Mouse (Mus musculus) bone marrow macrophage, adult 2 months (primary cell): Measurements from ENCODE around the gene Slc29a2. TPM values are rescaled to one million over a fixed set of nuclear protein-coding genes. Genes with fewer than 3 reads are reported as not detected.
A peak's percentile ranks its signal among the peaks of the same experiment; 100 is the strongest.
"Not testable (repeated sequence)": the region's sequence is repeated elsewhere in the genome, so short reads cannot be mapped to it uniquely, and the experiment has no call there.

Experiments
- H3K27ac ChIP-seq: 2 replicates; pipeline ENCODE4 v1.5.1; 2012; ENCODE audit warnings: low read depth, low read length; ENCODE audit not compliant: insufficient read depth
- H3K4me1 ChIP-seq: 2 replicates; pipeline ENCODE4 v1.6.1; 2012; ENCODE audit warnings: low read length; ENCODE audit not compliant: control insufficient read depth, insufficient read depth
- H3K4me3 ChIP-seq: 2 replicates; pipeline ENCODE4 v1.5.1; 2012; ENCODE audit warnings: mild to moderate bottlenecking, low read length, moderate library complexity; ENCODE audit not compliant: insufficient read depth
- CTCF ChIP-seq: IDR thresholded peaks from 2 replicates; pipeline ENCODE4 v1.5.1; 2012; ENCODE audit warnings: low read depth, mild to moderate bottlenecking, low read length, moderate library complexity
- POLR2A ChIP-seq: IDR thresholded peaks from 2 replicates; pipeline ENCODE4 v1.6.1; 2012; ENCODE audit warnings: mild to moderate bottlenecking, low read depth, low read length, borderline replicate concordance
- polyA plus RNA-seq: library from polyadenylated mRNA; stranded (reverse); fragments of >200 nt; gene quantifications from 2 replicates; pipeline ENCODE4 v1.2.4, GENCODE M21; 2012; ENCODE audit not compliant: missing spikeins, insufficient read depth, insufficient read length

Slc29a2 gene
- polyA plus RNA-seq, 1 experiment, result 1.2 TPM

DNA sequence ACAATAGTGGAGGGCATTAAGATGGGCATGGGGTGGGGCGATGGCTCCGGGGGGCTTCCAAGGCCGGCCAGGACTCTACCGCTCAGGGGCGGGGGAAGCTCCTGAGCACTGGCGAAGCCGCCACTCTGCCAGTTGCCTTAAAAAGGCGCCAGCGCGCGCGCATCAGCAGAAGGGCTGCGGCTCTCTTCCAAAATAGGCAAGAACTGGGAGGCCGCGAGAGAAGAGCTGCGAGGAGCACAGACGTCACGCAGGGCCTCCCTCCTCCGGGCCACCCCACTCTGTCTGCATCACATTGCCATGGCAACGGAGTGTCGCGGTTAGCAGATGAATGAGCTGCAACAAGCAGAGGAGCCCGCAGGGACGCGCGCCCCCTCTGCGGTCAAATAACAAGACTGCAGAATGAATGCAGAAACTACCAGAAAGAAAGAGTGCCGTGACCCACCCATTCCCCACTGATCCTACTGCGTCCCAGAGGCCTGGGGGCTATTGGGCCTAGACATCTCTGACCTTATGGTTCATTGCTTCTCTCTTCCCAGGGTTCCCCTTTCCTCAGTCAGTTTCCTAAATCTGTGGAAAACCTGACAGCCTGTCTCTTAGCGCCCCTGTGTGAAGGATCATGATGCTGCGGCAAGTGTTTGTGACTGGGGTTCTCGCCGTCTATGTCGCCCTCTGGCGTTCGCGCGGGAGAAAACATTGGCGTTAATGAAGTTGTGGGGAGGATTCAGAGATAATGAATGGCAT, 21.8 kb upstream of the Slc29a2 start:
- Histone ChIP-seq H3K27ac (no peak overlapping the region), H3K4me1 (peaks cover 36% of the 10 kb centered on the region), H3K4me3 (no peak overlapping the region)
- TF ChIP-seq POLR2A (no peak), CTCF (peak; percentile 96)

DNA sequence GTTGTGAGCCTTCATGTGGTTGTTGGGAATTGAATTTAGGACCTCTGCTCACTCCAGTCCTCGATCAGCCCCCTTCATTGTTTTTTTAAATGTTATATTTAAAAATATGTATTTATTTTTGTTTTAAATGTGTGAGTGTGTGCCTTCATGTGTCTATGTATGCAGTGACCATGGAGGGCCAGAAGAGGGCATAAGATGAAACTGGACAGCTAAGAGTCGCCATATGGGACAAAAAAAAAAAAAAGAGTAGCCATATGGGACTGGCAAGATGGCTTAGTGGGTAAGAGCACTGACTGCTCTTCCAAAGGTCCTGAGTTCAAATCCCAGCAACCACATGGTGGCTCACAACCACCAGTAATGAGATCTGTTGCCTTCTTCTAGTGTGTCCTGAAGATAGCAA, 20.0 kb upstream of the Slc29a2 start:
- H3K4me3 ChIP-seq, H3K27ac ChIP-seq: not testable (repeated sequence)
- peaks cover 31% of the 10 kb centered on the region for H3K4me1 ChIP-seq

- no peak overlapping the region for H3K27ac ChIP-seq
- H3K4me1 ChIP-seq, result peaks cover 20% of the 10 kb centered on the region
- H3K4me3 ChIP-seq, result no peak overlapping the region
- TF ChIP-seq POLR2A (no peak), CTCF (no peak)
These were observed 18.7 kb upstream of the Slc29a2 start for GRCm38 (mm10) chr19:5004925-5005324.

DNA sequence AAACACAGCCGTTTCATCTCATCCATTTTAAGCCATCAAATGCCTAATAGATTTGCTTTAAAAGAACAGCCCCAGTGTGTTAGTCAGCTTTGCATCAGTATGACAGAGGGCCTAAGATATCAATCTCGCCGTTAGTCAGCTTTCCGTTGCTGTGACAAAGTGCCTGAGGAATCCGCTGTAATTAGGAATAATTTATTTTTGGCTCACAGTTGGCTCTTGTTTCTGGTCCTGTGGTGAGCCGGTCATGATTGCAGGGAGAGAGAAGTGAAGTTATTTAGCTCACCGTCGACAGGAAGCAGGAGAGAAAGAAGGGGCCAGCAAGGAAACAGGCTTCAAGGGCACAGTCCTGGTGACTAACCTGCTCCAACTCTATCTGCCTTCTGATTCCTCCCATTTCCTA, 10.5 kb upstream of the Slc29a2 start:
- Histone ChIP-seq H3K27ac (no peak overlapping the region), H3K4me1 (peaks cover 13% of the 10 kb centered on the region), H3K4me3 (no peak overlapping the region)
- no peak for TF ChIP-seq POLR2A
- no peak for TF ChIP-seq CTCF

DNA sequence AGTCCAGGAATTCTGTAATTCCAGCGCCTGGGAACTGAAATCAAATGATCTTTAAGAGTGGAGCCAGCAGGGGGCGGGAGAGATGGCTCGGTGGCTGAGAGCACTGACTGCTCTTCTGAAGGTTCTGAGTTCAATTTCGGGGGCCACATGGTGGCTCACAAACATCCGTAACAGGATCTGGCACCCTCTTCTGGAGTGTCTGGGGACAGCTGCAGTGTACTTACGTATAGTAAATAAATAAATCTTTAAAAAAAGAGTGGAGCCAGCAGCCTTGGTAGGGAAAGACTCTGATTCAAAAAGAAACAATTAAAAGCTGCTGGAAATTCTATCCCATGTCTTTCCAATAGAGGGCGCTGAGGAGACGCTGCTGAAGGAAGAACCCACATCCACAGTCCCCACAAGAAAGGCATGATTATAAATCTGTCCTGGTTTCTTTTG, 8.7 kb upstream of the Slc29a2 start:
- Histone ChIP-seq H3K4me3 (no peak overlapping the region), H3K27ac (no peak overlapping the region), H3K4me1 (peaks cover 22% of the 10 kb centered on the region)
- TF ChIP-seq POLR2A, result no peak
- TF ChIP-seq CTCF, result peak; percentile 42; the same call in 1 of the 2 replicates

GRCm38 (mm10) chr19:5016221-5016742, 7.4 kb upstream of the Slc29a2 start:
- TF ChIP-seq CTCF, result no peak
- no peak for TF ChIP-seq POLR2A
- H3K27ac ChIP-seq, result no peak overlapping the region
- peaks cover 22% of the 10 kb centered on the region for H3K4me1 ChIP-seq
- no peak overlapping the region for H3K4me3 ChIP-seq

GRCm38 (mm10) chr19:5016782-5017181, 6.9 kb upstream of the Slc29a2 start:
- Histone ChIP-seq H3K27ac (no peak overlapping the region), H3K4me3 (no peak overlapping the region), H3K4me1 (peaks cover 22% of the 10 kb centered on the region)
- TF ChIP-seq CTCF (peak; percentile 61), POLR2A (no peak)

DNA sequence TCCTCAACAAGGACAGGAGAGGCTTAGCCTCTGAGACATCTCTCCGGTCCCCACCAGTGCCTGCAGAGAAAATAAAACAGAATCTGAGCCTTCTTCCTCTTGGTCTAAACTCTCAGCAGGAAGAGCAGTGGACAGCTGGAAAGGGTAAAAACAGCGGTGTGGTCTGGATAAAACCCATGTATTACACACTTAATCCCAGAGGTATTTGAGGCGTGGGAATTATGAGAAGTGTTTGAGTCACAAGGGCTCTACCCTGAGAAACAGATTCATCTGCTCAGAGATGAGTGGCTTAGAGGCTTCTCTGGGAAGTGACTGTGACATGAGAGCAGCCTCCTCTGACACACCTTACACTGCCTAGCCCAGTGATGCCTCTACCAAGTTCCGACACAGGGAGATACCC, 6.0 kb upstream of the Slc29a2 start:
- no peak overlapping the region for H3K4me3 ChIP-seq
- H3K4me1 ChIP-seq, result peaks cover 24% of the 10 kb centered on the region
- TF ChIP-seq POLR2A, result no peak
- TF ChIP-seq CTCF, result no peak
- H3K27ac ChIP-seq, result no peak overlapping the region

DNA sequence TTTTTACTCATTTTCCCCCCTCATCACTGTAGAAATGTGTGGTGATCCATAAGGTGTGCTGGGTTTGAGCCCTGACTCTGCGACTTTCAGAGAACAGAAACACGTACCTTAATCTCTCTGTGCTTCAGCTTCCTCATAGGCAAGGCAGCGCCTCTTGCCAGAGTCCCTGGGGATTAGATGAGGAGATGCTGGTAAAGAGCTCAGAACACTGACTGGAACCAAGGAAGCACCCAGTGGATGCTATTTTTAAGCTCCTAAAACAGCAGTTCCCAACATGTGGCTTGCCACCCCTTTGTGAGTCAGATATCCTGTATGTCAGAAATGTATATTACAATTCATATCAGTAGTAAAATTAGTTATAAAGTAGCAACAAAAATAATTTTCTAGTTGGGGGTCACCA, 5.5 kb upstream of the Slc29a2 start:
- Histone ChIP-seq H3K4me3 (no peak overlapping the region), H3K27ac (peak overlapping the region; percentile 61; the same call in 1 of the 2 replicates), H3K4me1 (peaks cover 26% of the 10 kb centered on the region)
- TF ChIP-seq POLR2A (no peak), CTCF (no peak)

DNA sequence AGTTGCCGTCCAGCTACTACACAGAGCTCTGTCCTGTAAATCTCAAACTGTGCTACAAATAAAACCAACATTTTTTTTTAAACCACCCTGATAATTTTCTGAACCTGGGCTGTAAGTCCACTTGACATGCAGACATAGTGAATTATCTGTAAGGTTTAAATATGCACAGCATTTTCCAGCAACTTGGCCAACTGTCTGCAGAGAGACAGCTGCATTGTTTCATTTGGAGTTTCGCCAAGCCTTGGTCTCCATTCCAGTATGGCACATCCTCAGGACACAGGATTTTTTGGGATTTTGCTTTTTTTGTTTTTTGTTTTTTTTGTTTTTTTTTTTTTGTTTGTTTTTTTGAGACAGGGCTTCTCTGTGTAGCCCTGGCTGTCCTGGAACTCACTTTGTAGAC, 2.2 kb upstream of the Slc29a2 start:
- H3K27ac ChIP-seq, result no peak overlapping the region
- no peak overlapping the region for H3K4me3 ChIP-seq
- TF ChIP-seq POLR2A, result no peak

More for the DNA sequence above, 2.2 kb upstream of the Slc29a2 start:
- H3K4me1 ChIP-seq, result peaks cover 25% of the 10 kb centered on the region
